Mouse (Mus musculus) liver (tissue): Measurements from ENCODE around the gene Tmem229b.
"Not testable (repeated sequence)": the region's sequence is repeated elsewhere in the genome, so short reads cannot be mapped to it uniquely, and the experiment has no call there.

Source experiments
- DNase-seq: peaks from one replicate; pipeline ENCODE4 v3.0.0-alpha.2; 2020; ENCODE audit warnings: mixed read lengths

The Tmem229b gene

GRCm38 (mm10) chr12:78947161-78947560 is 60.3 kb downstream of the Tmem229b start:
- no peak for DNase-seq

DNA sequence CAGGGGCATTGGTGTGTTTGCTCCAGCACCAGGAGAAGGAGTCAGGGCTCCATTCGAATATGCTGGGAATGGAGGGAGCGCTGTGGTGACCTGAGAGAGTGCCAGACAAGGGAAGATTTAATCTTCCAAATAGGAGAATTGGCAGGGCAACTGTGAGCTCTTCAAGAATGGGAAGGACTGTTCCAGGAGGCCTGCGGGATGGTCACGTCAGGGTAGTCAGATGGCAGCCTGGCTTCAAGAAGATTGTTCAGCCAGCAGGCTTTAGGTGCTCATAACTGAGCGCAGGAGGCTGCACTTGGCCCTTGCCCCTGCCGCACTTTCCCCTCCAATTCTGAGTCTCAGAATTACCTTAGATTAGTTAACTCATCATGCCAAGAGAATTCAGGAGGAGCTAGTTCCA is 64.5 kb downstream of the Tmem229b start:
- DNase-seq, result no peak

- DNase-seq, result no peak
Observed at GRCm38 (mm10) chr12:78940081-78940480, 67.3 kb downstream of the Tmem229b start.

DNA sequence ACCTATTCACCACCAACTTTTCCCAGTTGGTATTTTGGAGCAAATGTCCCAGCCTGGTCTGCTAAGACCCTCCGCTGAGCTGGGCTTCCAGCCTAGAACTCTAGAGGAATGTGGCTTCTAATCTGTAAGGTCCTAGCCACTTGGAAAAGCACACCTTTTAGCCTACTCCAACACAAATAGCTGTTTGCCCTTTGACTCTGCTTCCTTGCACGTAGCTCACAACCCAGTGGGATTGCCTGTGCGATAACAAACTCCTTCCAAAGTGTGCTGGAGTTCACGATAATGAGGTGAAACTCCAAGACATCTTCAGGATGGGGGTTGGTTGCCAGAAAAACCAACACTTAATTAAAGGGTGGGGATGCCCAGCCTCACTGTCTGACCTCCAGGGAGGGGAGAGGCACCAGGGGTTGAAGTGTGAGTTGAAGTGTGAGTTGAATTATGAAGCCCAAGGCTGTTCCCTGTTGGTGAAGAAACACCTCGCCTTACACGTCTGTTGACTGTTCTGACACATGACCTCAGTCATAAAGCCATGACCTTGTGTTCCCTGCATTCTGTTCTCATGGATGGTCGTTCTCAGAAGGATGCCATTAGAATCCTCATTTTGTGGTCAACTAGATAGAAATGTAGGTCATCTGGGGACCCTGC is 67.9 kb downstream of the Tmem229b start:
- no peak for DNase-seq

DNA sequence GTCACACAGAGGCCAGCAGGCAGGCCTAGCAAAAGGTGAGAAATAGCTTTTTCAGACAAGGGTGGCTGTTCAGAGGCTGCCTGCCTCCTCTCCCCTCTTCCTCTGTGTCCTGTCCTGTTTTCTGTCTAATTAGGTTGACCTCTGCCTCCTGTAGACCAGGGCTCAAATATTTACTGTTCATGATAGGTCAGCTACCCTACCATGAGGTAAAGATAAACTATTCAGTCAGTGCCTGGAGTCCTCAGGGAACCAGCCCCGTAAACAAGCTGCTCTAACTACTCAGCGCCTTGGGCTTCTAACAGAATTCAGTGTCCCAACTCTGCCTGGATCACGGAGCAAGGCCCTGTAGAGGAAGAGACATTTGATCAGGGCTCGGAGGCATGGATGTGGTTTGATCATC is 70.9 kb downstream of the Tmem229b start:
- DNase-seq, result no peak

GRCm38 (mm10) chr12:78929900-78930299 is 77.5 kb downstream of the Tmem229b start:
- no peak for DNase-seq

DNA sequence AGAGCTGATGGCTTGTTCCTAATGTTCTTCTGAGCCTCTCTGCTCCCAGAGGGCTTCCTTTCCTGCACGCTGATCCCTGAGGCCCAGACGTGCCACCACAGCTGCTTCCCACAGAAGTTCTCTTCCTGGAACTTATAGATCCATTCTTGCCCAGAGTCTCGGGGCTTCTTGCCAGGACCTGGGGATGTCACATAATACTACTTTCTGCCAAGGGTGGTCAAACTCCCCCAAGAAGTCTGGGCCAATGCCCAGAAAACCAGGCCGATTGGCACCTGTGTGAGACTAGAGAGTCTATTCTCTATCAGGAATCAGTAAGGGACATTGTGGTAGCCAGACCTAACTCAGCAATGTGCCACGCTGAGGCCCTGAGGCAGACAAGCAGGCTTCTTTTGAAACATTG is 80.1 kb downstream of the Tmem229b start:
- DNase-seq, result no peak

GRCm38 (mm10) chr12:78923539-78924189 is 83.8 kb downstream of the Tmem229b start:
- no peak for DNase-seq

DNA sequence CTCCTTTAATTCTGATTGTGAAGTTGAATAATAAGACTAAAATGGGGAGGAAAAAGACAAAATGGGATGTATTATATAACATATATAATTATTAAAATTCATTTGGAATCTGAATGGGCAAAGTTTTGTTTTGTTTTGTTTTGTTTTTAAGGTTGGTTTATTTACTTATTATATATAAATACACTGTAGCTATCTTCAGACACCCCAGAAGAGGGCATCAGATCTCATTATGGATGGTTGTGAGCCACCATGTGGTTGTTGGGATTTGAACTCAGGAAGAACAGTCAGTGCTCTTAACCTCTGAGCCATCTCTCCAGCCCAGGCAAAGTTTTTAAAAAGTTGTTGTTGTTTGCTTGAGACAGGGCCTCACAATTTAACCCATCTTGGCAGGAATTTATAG is 84.5 kb downstream of the Tmem229b start:
- DNase-seq, result not testable (repeated sequence)

DNA sequence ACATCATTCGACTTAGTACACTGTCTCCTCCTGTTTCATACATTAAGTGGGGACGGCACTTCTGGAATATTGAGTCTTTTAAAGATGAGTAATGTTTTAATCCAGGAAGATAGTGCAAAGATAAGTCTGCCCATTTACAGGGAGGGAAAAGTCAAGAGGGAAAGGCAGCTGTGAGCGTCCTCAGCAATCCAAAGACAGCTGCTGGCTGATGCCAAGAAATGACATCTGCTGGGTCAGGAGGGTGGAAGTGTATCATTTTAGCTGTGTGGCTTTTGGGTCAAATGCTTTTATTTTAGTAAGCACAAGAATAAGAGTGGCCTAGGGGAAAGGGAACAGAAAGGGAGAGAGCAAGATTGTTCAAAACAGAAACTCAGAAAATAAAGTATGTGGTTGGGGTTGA is 85.4 kb downstream of the Tmem229b start:
- DNase-seq, result no peak

- no peak for DNase-seq
Observed at GRCm38 (mm10) chr12:78921421-78921820, 86.0 kb downstream of the Tmem229b start.

DNA sequence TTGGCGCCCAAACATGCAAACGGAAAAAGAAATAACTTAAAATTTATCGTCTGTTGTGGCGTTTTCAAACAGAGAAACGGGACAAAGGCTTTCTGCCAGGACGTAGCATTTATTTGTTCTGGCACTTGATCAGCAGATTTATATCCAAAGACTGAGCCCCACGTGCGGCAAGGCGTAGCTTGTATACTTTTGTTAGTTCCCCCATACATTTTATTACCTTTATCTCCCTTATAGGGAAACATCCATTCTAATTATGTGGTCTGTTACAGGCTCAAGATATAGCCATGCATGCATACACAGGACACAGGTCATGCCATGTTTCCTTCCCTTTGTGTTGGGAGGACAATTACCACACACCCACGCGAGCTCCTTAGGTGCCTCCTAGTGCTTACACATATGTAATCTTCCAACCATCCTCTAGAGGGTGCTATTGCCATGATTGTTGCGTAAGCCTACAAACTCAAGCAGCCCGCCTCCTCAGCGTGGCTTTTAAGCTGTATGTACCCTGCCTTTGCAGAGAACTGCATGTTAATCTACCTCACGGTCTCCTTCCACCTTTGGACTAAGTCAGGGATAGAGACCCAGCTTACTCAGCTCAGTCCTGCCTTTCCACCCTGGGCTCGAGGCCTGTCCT is 88.2 kb downstream of the Tmem229b start:
- peak; percentile 59 for DNase-seq

DNA sequence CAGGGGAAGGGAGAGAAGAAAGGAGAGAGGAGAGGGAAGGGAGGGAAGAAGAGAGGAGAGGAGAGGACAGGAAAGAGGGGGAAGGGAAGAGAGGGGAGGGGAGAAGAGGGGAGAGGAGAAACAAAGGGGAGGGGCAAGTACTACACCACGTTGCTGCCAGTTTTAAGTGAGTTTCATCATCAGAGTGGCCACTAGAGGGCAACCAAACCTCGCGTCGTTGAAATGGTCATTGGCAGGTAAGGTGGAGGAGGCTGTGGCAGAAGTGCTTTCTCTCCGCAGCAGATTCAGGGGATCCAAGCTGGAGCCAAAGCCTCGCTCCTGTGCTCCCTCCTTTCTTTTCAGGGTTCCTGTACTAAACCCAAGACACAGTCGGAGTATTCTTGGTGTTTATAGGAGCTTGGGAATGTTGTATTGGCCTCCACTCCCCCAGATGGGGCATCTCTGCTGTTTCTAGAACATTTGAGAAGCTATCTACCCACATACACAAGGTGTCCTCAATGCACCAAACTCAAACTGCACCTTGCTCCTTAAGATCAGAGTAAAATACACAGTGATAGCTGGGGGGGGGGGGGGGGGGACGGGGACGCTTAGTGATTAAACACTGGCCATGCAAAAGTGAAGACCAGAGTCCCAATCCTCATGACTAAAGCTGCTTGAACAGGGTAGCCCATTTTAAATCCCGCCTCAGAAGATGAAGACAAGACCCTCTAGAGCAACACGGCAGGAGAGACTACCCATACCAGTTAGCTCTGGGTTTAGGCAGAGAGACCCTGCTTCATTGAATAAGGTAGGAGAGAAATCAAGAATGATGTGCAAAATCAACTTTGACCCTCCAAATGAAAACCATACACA is 89.0 kb downstream of the Tmem229b start:
- DNase-seq, result peak; percentile 87

GRCm38 (mm10) chr12:78916278-78916677 is 91.1 kb downstream of the Tmem229b start:
- DNase-seq, result peak; percentile 57

DNA sequence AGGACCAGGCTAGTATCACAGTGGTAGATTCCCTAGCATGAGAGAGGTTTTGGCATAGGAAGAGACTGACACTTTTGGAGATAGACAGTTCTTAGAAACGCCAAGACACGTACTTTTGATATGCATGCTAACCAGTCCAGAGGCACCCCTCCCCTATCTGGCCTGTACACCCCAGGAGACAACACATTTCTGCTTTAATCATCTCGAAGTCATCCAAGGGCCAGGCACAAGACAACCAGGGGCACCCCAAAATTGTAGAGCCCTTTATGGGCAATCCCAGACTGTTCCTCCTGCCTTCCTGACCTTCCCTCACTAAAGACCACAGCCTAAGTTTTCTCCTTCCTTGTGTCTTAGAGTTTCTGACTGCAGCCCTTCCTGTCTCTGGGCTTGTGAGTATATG is 91.9 kb downstream of the Tmem229b start:
- peak; percentile 72 for DNase-seq

- DNase-seq, result no peak
Observed at GRCm38 (mm10) chr12:78914458-78914857, 93.0 kb downstream of the Tmem229b start.
